Mouse (Mus musculus) embryonic fibroblast, embryonic 13.5 days (primary cell): Measurements from ENCODE around the gene Vmn2r65.

Experiments used
- CTCF ChIP-seq: IDR thresholded peaks from 2 replicates; pipeline ENCODE4 v1.5.1; 2011; ENCODE audit warnings: mild to moderate bottlenecking, control low read depth, low read length, moderate library complexity, borderline replicate concordance; ENCODE audit not compliant: insufficient read depth
- POLR2A ChIP-seq: IDR thresholded peaks from 2 replicates; pipeline ENCODE4 v1.6.1; 2011; ENCODE audit warnings: low read depth, mild to moderate bottlenecking, control low read depth, low read length, moderate library complexity

GRCm38 (mm10) chr7:84964015-84964414, at the start of gene Vmn2r65:
- no peak for TF ChIP-seq POLR2A
- no peak for TF ChIP-seq CTCF
